Mouse (Mus musculus) ES-E14 (cell line): ENCODE measurements around the gene Btbd2.

Source experiments
- CHD2 ChIP-seq: IDR thresholded peaks from 2 replicates; pipeline ENCODE4 v1.6.1; 2014; ENCODE audit warnings: mild to moderate bottlenecking, low read depth, low read length, inconsistent platforms
- HCFC1 ChIP-seq: IDR thresholded peaks from 2 replicates; pipeline ENCODE4 v1.6.1; 2012; ENCODE audit warnings: low read length, inconsistent platforms, borderline replicate concordance; ENCODE audit not compliant: insufficient read depth
- MAFK ChIP-seq: IDR thresholded peaks from 2 replicates; pipeline ENCODE4 v1.6.1; 2014; ENCODE audit warnings: mild to moderate bottlenecking, low read depth, low read length, inconsistent platforms; ENCODE audit not compliant: insufficient read depth
- ZC3H11A ChIP-seq: IDR thresholded peaks from 2 replicates; pipeline ENCODE4 v1.6.1; 2012; ENCODE audit warnings: low read depth, mild to moderate bottlenecking, inconsistent platforms, low read length, borderline replicate concordance
- ZNF384 ChIP-seq: IDR thresholded peaks from 2 replicates; pipeline ENCODE4 v1.6.1; 2012; ENCODE audit warnings: low read depth, low read length, inconsistent platforms

DNA sequence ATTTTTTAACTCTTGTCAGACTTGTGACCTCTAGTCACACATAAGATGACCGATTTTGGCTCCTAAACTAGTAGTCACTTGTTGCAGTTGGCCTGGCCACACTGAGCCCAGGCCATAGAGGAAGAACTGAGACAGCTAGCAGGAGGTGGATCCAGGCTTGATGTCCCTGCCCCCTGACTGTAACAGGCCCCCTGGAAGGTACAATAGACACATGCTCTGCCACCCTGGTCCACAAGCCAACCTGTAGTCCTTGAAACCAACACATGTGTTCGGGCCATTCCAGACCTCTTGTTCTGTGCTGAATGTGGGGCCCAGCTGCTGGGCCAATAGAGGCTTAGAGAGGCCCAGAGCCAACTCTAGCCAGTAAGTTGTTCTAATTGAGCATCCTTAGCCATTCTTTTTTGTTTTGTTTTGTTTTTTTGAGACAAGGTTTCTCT lies 23.4 kb upstream of the Btbd2 start:
- no peak for TF ChIP-seq ZC3H11A
- no peak for TF ChIP-seq MAFK
- no peak for TF ChIP-seq HCFC1
- no peak for TF ChIP-seq ZNF384
- no peak for TF ChIP-seq CHD2
